In genomic region chr2:75928011-75928410, GRCm38 (mm10) we compare ENCODE assay signal across 18 mouse cellular contexts.
"Had no signal": no experiment of that assay in that cellular context is flagged by ENCODE, and none has a peak within 500 bp of the region (broad histone marks: within the 10 kb centered on the region; RNA-seq: fewer than 3 reads in every experiment).

No protein-coding gene starts in this region.

- H3K9ac ChIP-seq: lung, embryonic 14.5 days; midbrain, embryonic 12.5 days; neural tube, embryonic 13.5 days; neural tube, embryonic 15.5 days had no signal

- H3K4me1 ChIP-seq: midbrain, embryonic 10.5 days had no signal

- H3K9me3 ChIP-seq: midbrain, embryonic 10.5 days; midbrain, embryonic 12.5 days; neural tube, embryonic 13.5 days; neural tube, embryonic 15.5 days had no signal

- ATAC-seq: midbrain, embryonic 16.5 days had no signal

- DNase-seq: lung, adult 18-20 months; lung, embryonic 14.5 days; lung, postnatal 10 days; lung, postnatal 4 days; midbrain, embryonic 14.5 days; retina, postnatal 1 day; right cerebral cortex, postnatal 25 days; right cerebral cortex, postnatal 4 days; spleen, adult 18-20 months; thymus, adult 18-20 months; thymus, postnatal 14 days; thymus, postnatal 36 days had no signal

- H3K27me3 ChIP-seq: midbrain, embryonic 12.5 days; neural tube, embryonic 13.5 days; neural tube, embryonic 15.5 days had no signal

- H3K27ac ChIP-seq: midbrain, embryonic 10.5 days; midbrain, embryonic 12.5 days; neural tube, embryonic 13.5 days; neural tube, embryonic 15.5 days had no signal

- H3K4me3 ChIP-seq: midbrain, embryonic 10.5 days; midbrain, embryonic 12.5 days; myocyte; neural tube, embryonic 13.5 days; neural tube, embryonic 15.5 days had no signal

- H3K4me2 ChIP-seq: lung, embryonic 14.5 days; midbrain, embryonic 12.5 days; neural tube, embryonic 13.5 days; neural tube, embryonic 15.5 days had no signal
